Mouse (Mus musculus) hematopoietic multipotent progenitor cell, adult 10-12 weeks (in vitro differentiated cells): Measurements from ENCODE around the gene Casp1. TPM values are rescaled to one million over a fixed set of nuclear protein-coding genes. Genes with fewer than 3 reads are reported as not detected.

Experiments used
- polyA plus RNA-seq: library from polyadenylated mRNA; stranded (reverse); fragments of >175 nt; gene quantifications from 2 replicates; pipeline ENCODE4 v1.2.3, GENCODE M21; 2012; ENCODE audit warnings: low replicate concordance

Casp1 gene
- polyA plus RNA-seq = 1.6 and 2.7 TPM in 2 replicates

DNA sequence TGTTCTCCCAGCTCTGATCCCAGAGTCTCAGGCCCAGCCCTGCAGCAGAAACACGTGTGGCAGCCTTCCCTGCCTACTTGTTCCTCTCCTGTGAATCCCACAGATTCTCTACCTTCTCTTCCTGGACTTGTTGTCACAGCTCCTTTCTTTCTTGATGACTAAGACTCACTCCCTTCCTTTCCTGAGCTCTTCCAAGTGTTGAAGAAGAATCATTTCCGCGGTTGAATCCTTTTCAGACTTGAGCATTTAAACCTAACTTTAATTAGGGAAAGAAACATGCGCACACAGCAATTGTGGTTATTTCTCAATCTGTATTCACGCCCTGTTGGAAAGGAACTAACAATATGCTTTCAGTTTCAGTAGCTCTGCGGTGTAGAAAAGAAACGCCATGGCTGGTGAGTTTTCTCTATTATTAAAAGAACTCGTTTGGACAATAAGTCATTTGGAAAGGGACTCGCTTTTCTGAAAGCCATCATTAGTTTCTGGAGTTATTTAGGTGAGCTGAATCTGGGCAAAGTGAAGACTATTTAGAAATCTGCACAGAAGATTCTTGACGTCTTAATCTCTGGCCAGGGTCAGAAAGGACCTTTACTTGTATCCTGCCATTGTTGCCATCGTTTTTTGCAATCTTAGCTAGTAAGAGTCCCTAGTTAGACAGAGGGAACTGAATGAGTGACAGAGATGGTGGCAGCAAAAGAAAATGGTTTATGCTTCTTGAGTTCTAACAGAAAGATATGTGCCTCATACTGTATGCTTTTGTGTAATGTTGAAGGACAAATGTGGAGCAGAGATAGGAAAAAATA lies at the start of gene Casp1:
Gene Casp1, plus strand, starts transcription at position 189 of the 803 bp plus-strand sequence.

GRCm38 (mm10) chr9:5308561-5308960 lies 10.2 kb downstream of the Casp1 start, which contains the start of gene Casp4:
Gene Casp4 (plus strand): TSS chr9:5308828.

DNA sequence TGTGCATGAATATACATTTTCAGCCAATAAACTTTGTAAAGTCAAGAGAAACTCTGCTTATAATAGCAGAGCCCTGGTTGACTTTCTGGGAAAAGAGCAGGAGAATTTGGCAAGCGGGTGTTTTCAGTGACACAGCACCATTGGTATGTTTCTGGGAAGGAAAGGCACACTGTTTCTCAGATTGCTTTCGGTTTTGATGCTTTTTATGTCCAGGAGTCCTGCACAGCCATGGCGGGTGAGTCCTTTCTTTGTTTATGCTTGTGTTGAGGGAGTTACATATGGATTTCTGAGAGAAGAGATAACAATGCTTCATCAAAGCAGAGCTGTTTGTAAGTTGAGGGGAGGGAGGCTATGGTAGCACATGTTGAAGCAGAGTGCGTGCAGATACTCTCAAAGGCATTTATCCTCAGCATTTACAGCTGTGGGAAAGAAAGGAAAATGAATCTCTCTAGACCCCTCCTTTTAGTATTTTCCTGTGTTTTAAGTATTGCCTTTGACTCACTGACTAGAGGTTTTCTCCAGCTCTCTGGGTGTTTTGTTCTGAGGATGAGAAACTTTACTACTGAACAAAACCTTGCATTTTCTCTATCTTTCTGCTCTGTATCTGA lies 47.1 kb downstream of the Casp1 start, which contains the start of gene Casp12:
Gene Casp12, plus strand, starts transcription at position 140 of the 608 bp plus-strand sequence.

Other genes starting within 250 kb of the Casp1 start
- 1.8 and 3.9 TPM in 2 replicates for gene Casp4, start 10.3 kb downstream of the Casp1 start, polyA plus RNA-seq
- not detected in 2 replicates for gene Casp12, start 46.9 kb downstream of the Casp1 start, polyA plus RNA-seq